Mouse (Mus musculus) gastrocnemius, adult 8-10 months (tissue): ENCODE results near the gene Cnot3. TPM values are rescaled to one million over a fixed set of nuclear protein-coding genes. Genes with fewer than 3 reads are reported as not detected.
"Not testable (repeated sequence)": the region's sequence is repeated elsewhere in the genome, so short reads cannot be mapped to it uniquely, and the experiment has no call there.

Experiments
- DNase-seq, 2 experiments: peaks; one replicate each; pipeline ENCODE4 v3.0.0; 2022; ENCODE audit warnings: low spot score in 2 of 2
- microRNA-seq: library from miRNA; unstranded; fragments of <30 nt; microRNA quantifications from one replicate; pipeline ENCODE4 v1.2.0, GENCODE M21; 2022
- total RNA-seq, 4 experiments: library from RNA; stranded (reverse); gene quantifications; 2 replicates each; pipeline ENCODE4 v1.2.4; 2022

Gene Cnot3
- total RNA-seq, 4 experiments from 2014 or later = 13.2 to 17.7 (median 14.8) TPM

DNA sequence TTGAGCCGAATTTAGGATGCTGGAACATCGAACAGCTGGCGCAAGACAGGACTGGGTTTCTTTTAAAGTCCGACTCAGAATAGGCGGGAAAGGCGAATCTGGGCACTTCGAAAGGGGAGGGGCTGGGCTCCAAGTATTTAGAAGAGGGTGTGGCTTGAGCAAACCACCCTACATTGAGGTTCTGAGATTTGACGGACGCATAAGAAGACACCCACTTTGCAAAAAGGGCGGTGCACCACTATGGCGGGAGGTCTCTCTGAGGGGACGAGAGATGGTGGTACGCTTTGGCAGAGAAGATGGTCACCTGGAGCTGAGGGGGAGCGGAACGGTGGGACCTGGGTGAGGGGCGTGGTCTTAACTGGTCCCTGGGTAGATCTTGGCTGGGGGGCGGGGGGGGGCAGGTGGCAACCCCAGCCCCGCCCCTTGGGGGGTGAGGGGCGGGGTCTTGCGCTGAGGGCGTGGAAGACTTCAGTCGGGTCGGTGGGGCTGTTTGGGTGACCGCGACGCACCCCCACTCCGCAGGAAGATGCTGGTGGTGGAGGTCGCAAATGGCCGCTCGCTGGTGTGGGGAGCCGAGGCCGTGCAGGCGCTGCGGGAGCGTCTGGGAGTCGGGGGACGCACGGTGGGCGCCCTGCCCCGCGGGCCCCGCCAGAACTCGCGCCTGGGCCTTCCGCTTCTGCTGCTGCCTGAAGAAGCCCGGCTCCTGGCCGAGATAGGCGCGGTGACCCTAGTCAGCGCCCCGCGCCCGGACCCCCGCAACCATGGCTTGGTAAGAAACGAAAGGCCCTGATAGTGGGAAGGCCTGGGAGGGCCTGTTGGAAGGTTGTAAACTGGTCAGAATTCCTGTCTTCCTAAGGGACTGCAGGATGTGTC, 49.2 kb downstream of the Cnot3 start:
- peak; percentile 32 to 52 for DNase-seq

GRCm38 (mm10) chr7:3694949-3695305, 49.9 kb downstream of the Cnot3 start:
- peak in 1 of 2 experiments; percentile 6 for DNase-seq

GRCm38 (mm10) chr7:3698471-3698870, 53.4 kb downstream of the Cnot3 start:
- no peak for DNase-seq

DNA sequence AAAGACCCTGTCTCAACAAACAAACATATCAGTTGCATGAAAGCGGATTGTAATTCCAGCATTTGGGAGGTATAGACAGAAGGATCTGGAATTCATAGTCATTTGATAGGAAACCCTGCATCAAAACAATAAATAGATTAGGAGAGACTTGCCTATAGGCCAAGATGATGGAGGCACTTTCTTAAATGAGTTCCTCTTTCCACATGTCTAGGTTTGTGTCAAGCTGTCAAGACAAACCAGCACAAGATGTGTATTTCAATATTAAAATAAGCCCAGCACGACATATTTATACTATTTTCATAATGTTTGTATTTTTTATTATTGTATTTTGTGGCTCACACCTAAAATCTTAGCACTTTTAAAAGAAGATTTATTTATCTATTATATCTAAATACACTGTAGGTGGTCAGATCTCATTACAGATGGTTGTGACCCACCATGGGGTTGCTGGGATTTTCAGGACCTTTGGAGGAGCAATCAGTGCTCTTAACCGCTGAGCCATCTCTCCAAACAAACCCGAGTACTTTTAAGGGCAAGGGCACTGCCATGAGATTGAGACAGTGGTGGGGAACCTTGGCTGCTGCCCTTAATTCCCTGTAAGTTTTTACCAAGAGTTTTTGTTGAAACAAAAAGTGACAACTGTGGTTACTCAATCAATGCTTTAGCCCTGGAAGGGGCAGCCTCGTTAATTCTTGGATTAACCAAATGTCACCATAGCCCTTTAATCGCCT, 58.2 kb downstream of the Cnot3 start:
- DNase-seq = no peak

GRCm38 (mm10) chr7:3703879-3704441, 58.9 kb downstream of the Cnot3 start, which contains the start of gene Rps9:
Gene Rps9 (plus strand): TSS chr7:3703993.
- DNase-seq = peak; percentile 93 to 95

DNA sequence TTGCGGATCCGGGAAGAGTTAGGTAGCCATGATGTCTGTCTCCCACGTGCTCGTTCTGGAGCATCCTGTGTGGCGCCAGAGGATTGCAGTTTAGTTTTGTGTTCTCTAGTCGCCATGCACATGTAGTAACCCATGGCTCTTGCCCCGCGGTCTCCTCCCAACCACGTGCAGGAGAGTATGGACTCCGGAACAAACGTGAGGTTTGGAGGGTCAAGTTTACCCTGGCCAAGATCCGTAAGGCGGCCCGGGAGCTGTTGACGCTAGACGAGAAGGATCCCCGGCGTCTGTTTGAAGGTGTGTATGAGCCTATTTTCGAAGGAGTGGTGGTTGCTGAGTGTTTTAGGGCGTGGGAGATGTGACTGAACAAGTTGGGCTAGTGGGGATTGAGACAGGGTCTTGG, 59.4 kb downstream of the Cnot3 start:
- no peak for DNase-seq

GRCm38 (mm10) chr7:3705461-3705860, 60.4 kb downstream of the Cnot3 start:
- not testable (repeated sequence) for DNase-seq

DNA sequence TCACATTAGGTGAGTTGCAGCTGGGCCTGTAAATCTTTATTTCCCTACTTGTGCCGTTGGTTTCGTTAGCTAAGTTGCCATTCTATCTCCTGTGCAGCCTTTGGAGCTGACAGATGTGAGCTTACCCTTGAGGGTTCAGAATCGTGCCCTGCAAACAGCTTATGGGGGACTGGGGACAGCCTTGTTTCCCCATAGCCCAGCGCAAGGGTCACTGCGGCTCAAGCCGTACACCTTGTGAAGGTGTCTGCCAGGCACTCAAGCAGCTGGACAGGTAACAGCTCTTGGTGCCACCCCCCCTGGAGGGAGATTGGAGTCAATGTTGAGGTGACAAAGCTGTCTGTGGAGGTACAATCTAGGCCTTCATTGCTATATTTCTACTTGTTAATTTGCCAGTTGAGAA, 60.8 kb downstream of the Cnot3 start:
- no peak for DNase-seq

DNA sequence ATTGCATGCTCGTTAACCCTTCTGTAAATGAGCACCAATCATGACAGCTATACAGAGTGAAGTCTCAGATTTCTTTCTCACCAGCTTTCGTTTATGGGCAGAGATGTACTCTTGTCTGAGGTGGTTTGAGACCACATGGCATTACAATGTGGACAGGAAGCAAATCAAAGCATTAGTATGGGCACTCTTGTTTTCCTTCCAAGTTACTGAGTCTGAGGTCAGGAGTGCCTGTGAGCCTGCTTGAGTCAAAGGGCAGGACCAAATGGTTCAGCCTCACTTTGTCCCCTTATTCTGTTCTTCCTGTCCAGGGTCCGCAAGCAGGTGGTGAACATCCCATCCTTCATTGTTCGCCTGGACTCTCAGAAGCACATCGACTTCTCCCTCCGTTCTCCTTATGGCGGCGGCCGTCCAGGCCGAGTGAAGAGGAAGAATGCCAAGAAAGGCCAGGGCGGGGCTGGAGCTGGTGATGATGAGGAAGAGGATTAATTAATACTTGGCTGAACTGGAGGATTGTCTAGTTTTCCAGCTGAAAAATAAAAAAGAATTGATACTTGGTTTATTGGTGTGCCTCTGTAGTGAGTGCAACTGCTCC, 61.4 kb downstream of the Cnot3 start:
- DNase-seq = no peak

DNA sequence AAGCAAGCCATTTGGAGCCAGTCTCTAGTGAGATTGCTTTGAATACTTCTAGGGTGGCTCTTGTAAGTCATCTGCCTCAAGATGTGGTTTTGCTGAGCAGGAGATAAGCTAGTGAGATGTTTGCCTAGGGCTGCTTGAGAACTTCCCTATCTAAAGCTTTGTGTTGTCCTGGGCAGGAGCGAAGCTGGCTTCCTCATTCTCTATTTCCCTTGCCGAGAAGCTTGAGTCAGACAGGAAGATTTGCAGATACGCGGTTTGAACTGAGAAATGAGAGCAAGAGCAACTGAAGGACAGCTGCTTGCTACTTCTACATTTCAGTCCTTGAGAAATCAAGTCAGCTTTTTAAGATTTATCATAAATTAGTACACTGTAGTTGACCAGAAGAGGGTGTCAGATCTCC, 62.0 kb downstream of the Cnot3 start:
- no peak for DNase-seq

DNA sequence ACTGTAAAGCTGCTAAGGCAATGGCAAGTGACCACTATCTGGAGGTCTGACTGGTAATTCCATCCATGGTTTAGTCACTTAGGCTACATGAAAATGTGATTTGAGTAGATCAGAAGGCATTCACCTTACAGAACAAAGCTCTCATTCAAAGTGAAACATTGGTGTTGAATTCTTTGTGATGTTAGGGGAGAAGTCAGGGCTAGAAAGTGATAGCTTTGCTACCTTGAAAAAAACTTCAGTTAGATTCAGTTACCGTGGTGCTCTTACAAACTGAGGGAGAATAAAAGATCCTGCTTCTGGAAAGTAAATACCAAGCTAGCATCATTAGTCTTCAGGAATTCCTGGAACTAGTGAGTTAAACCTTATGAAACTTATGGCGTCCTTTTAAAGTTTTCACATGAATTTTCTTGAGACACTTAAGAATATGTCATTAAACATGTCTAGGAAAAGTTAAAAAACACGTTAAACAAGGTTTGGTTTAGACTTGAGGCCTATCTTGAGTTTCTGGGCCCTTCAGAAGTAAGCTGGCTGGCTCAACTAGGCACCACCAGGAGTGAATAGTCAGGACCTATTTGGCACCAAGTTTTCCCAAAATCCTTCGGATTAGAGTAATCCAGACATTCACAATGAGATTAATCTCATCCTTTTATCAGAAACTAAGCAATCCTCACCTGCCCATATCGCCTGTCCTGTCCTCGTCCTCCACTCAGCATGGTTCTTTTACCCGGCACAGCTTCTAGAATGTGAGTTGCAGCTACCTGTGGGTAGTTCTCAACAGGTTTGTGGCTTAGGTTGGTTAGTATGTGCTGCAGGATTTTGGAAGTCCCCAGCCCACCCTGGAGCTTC, 62.7 kb downstream of the Cnot3 start:
- no peak for DNase-seq

- not testable (repeated sequence) for DNase-seq
Observed at GRCm38 (mm10) chr7:3708447-3708980, 63.4 kb downstream of the Cnot3 start.

GRCm38 (mm10) chr7:3709000-3709399, 63.9 kb downstream of the Cnot3 start:
- no peak for DNase-seq

Small RNA genes within 50 kb of the gene (microRNA-seq; reads per million reads assigned to microRNA genes)
- not detected for gene Mir3572

Other genes with a start within 250 kb of the Cnot3 start
- 100 to 1,000 TPM; 113 to 158 (median 136) TPM for gene Cacng6, start 221.1 kb upstream of the Cnot3 start, total RNA-seq
- not detected for gene Tarm1, start 142.6 kb upstream of the Cnot3 start, total RNA-seq
- gene Oscar, start 29.1 kb upstream of the Cnot3 start, total RNA-seq = not detected
- gene Ndufa3, start 27.9 kb upstream of the Cnot3 start, total RNA-seq = 1,000 to 10,000 TPM; 1,040 to 1,135 (median 1,076) TPM
- 10 to 100 TPM; 10.9 to 13.9 (median 13.3) TPM for gene Tfpt, start 15.3 kb upstream of the Cnot3 start, total RNA-seq
- 10 to 100 TPM; 17.5 to 24.7 (median 20.8) TPM for gene Prpf31, start 15.3 kb upstream of the Cnot3 start, total RNA-seq
- 1 to 10 TPM; 2.8 to 4.8 (median 3.7) TPM for gene Leng1, start 20.6 kb downstream of the Cnot3 start, total RNA-seq
- gene Tmc4, start 32.3 kb downstream of the Cnot3 start, total RNA-seq = under 1 TPM in 3 of 4 experiments, not detected in 1; 0.27 to 0.97 (median 0.40) TPM
- gene Tsen34, start 47.6 kb downstream of the Cnot3 start, total RNA-seq = 10 to 100 TPM; 25.3 to 34.0 (median 29.0) TPM
- gene Mboat7, start 48.3 kb downstream of the Cnot3 start, total RNA-seq = 10 to 100 TPM in 1 of 4 experiments, 1 to 10 TPM in 3; 6.7 to 10.3 (median 8.2) TPM
- gene Rps9, start 58.7 kb downstream of the Cnot3 start, total RNA-seq = 100 to 1,000 TPM; 403 to 496 (median 426) TPM
- under 1 TPM; 0.15 to 0.63 (median 0.33) TPM for gene Pirb, start 75.1 kb downstream of the Cnot3 start, total RNA-seq
- gene Gm15448, start 180.4 kb downstream of the Cnot3 start, total RNA-seq = under 1 TPM in 1 of 4 experiments, not detected in 3; 0.20 TPM
- not detected for gene Pira2, start 199.8 kb downstream of the Cnot3 start, total RNA-seq